Mouse (Mus musculus) brain, embryonic 14.5 days (tissue): ENCODE data around the gene Atxn7l1.

ENCODE experiments used
- CTCF ChIP-seq: fragments of 200-500 bp; IDR thresholded peaks from 2 replicates; pipeline ENCODE4 v1.5.1; 2012; ENCODE audit warnings: inconsistent platforms, mild to moderate bottlenecking, moderate library complexity, borderline replicate concordance; ENCODE audit not compliant: insufficient read depth, insufficient read length; ENCODE audit errors: extremely low read depth
- POLR2A ChIP-seq: fragments of 200-500 bp; IDR thresholded peaks from 2 replicates; pipeline ENCODE4 v1.6.1; 2012; ENCODE audit warnings: mild to moderate bottlenecking, inconsistent platforms, borderline replicate concordance; ENCODE audit not compliant: poor library complexity, insufficient read depth, insufficient read length, severe bottlenecking; ENCODE audit errors: extremely low read depth

GRCm38 (mm10) chr12:33285354-33285753 is 137.9 kb downstream of the Atxn7l1 start:
- no peak for TF ChIP-seq CTCF
- TF ChIP-seq POLR2A = no peak
